Mouse (Mus musculus): ENCODE measurements around the gene Mknk1. TPM values are rescaled to one million over a fixed set of nuclear protein-coding genes. Genes with fewer than 3 reads are reported as not detected.

Gene Mknk1
- polyA plus RNA-seq, 1 experiment from 2014 or later: 30.0 TPM

DNA sequence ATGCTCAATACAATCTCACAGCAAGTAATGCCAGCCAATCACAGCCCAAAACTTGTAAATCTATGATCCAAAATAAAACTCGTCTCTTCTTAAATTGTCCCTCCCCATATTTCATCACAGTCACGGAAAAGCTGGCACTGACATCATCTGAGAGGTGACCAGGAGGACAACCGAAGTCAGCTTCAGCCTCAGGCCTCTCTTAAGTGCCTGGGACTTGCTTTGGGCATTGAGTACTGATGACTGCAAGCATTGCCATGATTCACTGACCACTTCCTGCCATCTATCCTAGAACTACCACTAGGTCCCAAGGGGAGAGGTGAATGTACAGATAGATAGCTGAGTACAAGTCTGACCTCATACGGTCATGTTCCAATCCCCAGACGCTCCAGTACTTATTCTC lies 83.7 kb downstream of the Mknk1 start:
- no peak overlapping the region for H3K4me2 ChIP-seq
- peaks cover 57% of the 10 kb centered on the region for H3K27me3 ChIP-seq
- H3K4me3 ChIP-seq (replicated peaks): no peak overlapping the region
- no peaks in the 10 kb centered on the region for H3K9me3 ChIP-seq (replicated peaks)
- no peak overlapping the region for H3K9ac ChIP-seq
- no peak overlapping the region for H3K27ac ChIP-seq (replicated peaks)
- H3K4me1 ChIP-seq (replicated peaks): no peaks in the 10 kb centered on the region
- no peaks in the 10 kb centered on the region for H3K36me3 ChIP-seq (replicated peaks)
- 58% methylated on average over 5 of the region's 5 CpGs for WGBS (ENCODE audit: insufficient replicate concordance)
- no peak for ATAC-seq (ENCODE audit: insufficient read depth)

DNA sequence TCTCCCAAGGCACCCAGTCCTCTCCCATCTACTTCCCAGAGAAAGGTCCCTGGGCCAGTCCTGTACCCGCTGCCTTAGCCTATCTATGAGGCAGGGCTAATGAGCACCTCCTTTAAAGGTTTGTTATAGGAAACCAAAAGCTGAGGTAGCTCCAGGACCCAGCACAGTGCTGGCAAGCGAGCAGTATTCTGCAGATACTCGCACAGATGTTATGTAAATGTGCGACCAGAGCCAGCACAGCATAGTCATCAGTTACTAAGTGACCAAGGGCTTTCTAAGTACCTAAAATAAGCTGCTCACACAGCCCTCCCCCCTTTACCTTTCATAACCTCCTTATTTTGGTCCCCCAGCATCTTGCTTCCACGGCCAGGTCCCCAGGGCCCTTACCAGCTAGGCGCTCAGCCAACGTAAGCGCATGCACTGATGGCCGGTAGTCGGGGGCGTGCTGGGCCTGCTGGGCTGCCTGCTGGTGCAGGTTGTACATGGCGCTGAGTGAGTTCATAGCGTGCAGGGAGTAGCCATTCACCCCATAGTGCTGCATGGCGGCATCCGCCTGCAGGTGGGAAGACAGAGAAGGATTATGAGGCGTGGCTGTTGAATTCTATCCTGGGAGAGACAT lies 84.4 kb downstream of the Mknk1 start:
- no peaks in the 10 kb centered on the region for H3K36me3 ChIP-seq (replicated peaks)
- no peak overlapping the region for H3K9ac ChIP-seq
- no peak for ATAC-seq (ENCODE audit: insufficient read depth)
- H3K4me3 ChIP-seq (replicated peaks): no peak overlapping the region
- H3K4me1 ChIP-seq (replicated peaks): no peaks in the 10 kb centered on the region
- no peak overlapping the region for H3K4me2 ChIP-seq
- WGBS (ENCODE audit: insufficient replicate concordance): 65% methylated on average over 16 of the region's 16 CpGs
- H3K27me3 ChIP-seq: peaks cover 56% of the 10 kb centered on the region
- H3K27ac ChIP-seq (replicated peaks): no peak overlapping the region
- no peaks in the 10 kb centered on the region for H3K9me3 ChIP-seq (replicated peaks)

DNA sequence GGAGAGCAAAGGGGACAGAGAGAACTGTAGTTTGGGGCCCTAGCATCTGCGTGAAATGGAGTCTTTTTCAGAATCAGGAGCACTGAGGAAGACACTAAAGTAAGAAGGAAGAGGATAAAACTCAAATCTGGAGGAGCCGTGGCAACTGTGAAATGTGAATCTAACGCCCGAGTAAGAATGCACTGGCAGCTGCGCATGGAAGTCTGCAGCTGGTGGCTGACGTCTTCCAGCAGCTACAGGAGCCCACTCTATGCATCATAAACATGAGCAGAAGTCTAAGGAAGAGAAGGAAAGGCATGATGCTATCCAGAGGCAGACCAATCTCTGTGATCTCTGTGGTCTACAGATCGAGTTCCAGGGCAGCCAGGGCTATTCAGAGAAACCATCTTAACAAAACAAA lies 88.6 kb downstream of the Mknk1 start:
- no peak overlapping the region for H3K9ac ChIP-seq
- H3K36me3 ChIP-seq (replicated peaks): no peaks in the 10 kb centered on the region
- no peak overlapping the region for H3K27ac ChIP-seq (replicated peaks)
- no peak for ATAC-seq (ENCODE audit: insufficient read depth)
- H3K4me1 ChIP-seq (replicated peaks): no peaks in the 10 kb centered on the region
- H3K9me3 ChIP-seq (replicated peaks): no peaks in the 10 kb centered on the region
- no peak overlapping the region for H3K4me2 ChIP-seq
- peaks cover 72% of the 10 kb centered on the region for H3K27me3 ChIP-seq
- WGBS (ENCODE audit: insufficient replicate concordance): 36% methylated on average over 7 of the region's 7 CpGs
- H3K4me3 ChIP-seq (replicated peaks): no peak overlapping the region

Other genes with a start within 250 kb of the Mknk1 start
- not detected in 2 replicates for gene Cyp4a32, start 238.2 kb upstream of the Mknk1 start, polyA plus RNA-seq (2015; fragmentation: Nextera tagmentation; extraction: Ambion mirVana)
- 3.7 and 3.8 TPM in 2 replicates for gene Cyp4b1, start 191.5 kb upstream of the Mknk1 start, polyA plus RNA-seq (2015; fragmentation: Nextera tagmentation; extraction: Ambion mirVana)
- 10.3 and 10.7 TPM in 2 replicates for gene Efcab14, start 101.5 kb upstream of the Mknk1 start, polyA plus RNA-seq (2015; fragmentation: Nextera tagmentation; extraction: Ambion mirVana)
- gene Tex38, start 58.2 kb upstream of the Mknk1 start, polyA plus RNA-seq (2015; fragmentation: Nextera tagmentation; extraction: Ambion mirVana): not detected in 2 replicates
- gene Atpaf1, start 54.4 kb upstream of the Mknk1 start, polyA plus RNA-seq (2015; fragmentation: Nextera tagmentation; extraction: Ambion mirVana): 15.7 and 16.4 TPM in 2 replicates
- gene Mob3c, start 11.1 kb upstream of the Mknk1 start, polyA plus RNA-seq (2015; fragmentation: Nextera tagmentation; extraction: Ambion mirVana): 8.0 and 8.2 TPM in 2 replicates
- not detected in 2 replicates for gene Kncn, start 45.2 kb downstream of the Mknk1 start, polyA plus RNA-seq (2015; fragmentation: Nextera tagmentation; extraction: Ambion mirVana)
- gene 6430628N08Rik, start 51.5 kb downstream of the Mknk1 start, polyA plus RNA-seq (2015; fragmentation: Nextera tagmentation; extraction: Ambion mirVana): not detected in 2 replicates
- gene Dmbx1, start 100.7 kb downstream of the Mknk1 start, polyA plus RNA-seq (2015; fragmentation: Nextera tagmentation; extraction: Ambion mirVana): not detected in 2 replicates
- 10.0 and 12.7 TPM in 2 replicates for gene Faah, start 178.7 kb downstream of the Mknk1 start, polyA plus RNA-seq (2015; fragmentation: Nextera tagmentation; extraction: Ambion mirVana)
- gene Nsun4, start 214.7 kb downstream of the Mknk1 start, polyA plus RNA-seq (2015; fragmentation: Nextera tagmentation; extraction: Ambion mirVana): 9.0 and 9.8 TPM in 2 replicates
- 303 and 305 TPM in 2 replicates for gene Uqcrh, start 235.9 kb downstream of the Mknk1 start, polyA plus RNA-seq (2015; fragmentation: Nextera tagmentation; extraction: Ambion mirVana)
- gene Lrrc41, start 236.1 kb downstream of the Mknk1 start, polyA plus RNA-seq (2015; fragmentation: Nextera tagmentation; extraction: Ambion mirVana): 25.5 and 27.6 TPM in 2 replicates